Mouse (Mus musculus) megakaryocyte-erythroid progenitor cell, adult 5-6 weeks (primary cell): ENCODE data around the gene Atrnl1. TPM values are rescaled to one million over a fixed set of nuclear protein-coding genes. Genes with fewer than 3 reads are reported as not detected.

Experiments
- ATAC-seq: replicated peaks from 2 replicates; pipeline ENCODE4 v1.8.0; 2016; ENCODE audit warnings: mild to moderate bottlenecking, inconsistent platforms; ENCODE audit not compliant: severe bottlenecking, poor library complexity, low FRiP score, low TSS enrichment
- total RNA-seq, 2 experiments: library from RNA; stranded (forward) in 1 of 2; stranded (reverse) in 1 of 2; fragments of 200-1000, 215-1000 nt in 1 of 2; fragments of >200 nt in 1 of 2; fragmentation: Nextera tagmentation in 1 of 2; gene quantifications; 2 replicates each; pipeline ENCODE4 v1.2.3; 2014 to 2017

Gene Atrnl1
- total RNA-seq (2014; fragmentation: Nextera tagmentation): 1.7 and 3.5 TPM in 2 replicates
- 1.4 and 2.4 TPM in 2 replicates for total RNA-seq (2017)

- ATAC-seq: peak; percentile 85
Observed at GRCm38 (mm10) chr19:57610476-57611261, at the start of gene Atrnl1. Atrnl1 (plus strand) TSS chr19:57611034.

- no peak for ATAC-seq
Observed at GRCm38 (mm10) chr19:57561486-57561885, 49.3 kb upstream of the Atrnl1 start.

- no peak for ATAC-seq
Observed at GRCm38 (mm10) chr19:57569040-57569439, 41.8 kb upstream of the Atrnl1 start.

GRCm38 (mm10) chr19:57572360-57573237 lies 38.2 kb upstream of the Atrnl1 start:
- no peak for ATAC-seq

GRCm38 (mm10) chr19:57573470-57573869 lies 37.4 kb upstream of the Atrnl1 start:
- ATAC-seq: no peak

GRCm38 (mm10) chr19:57575027-57575426 lies 35.8 kb upstream of the Atrnl1 start:
- ATAC-seq: no peak

- no peak for ATAC-seq
Observed at GRCm38 (mm10) chr19:57576836-57577235, 34.0 kb upstream of the Atrnl1 start.

- no peak for ATAC-seq
Observed at GRCm38 (mm10) chr19:57577256-57577655, 33.6 kb upstream of the Atrnl1 start.

- ATAC-seq: no peak
Observed at GRCm38 (mm10) chr19:57580962-57581361, 29.9 kb upstream of the Atrnl1 start.

- peak; percentile 59; the same call in 1 of the 2 replicates for ATAC-seq
Observed at GRCm38 (mm10) chr19:57585231-57585792, 25.5 kb upstream of the Atrnl1 start.

- peak; percentile 58; the same call in 1 of the 2 replicates for ATAC-seq
Observed at GRCm38 (mm10) chr19:57586172-57586571, 24.7 kb upstream of the Atrnl1 start.

- no peak for ATAC-seq
Observed at GRCm38 (mm10) chr19:57589516-57589915, 21.3 kb upstream of the Atrnl1 start.

- no peak for ATAC-seq
Observed at GRCm38 (mm10) chr19:57590895-57591294, 19.9 kb upstream of the Atrnl1 start.

GRCm38 (mm10) chr19:57591631-57592030 lies 19.2 kb upstream of the Atrnl1 start:
- ATAC-seq: no peak

- no peak for ATAC-seq
Observed at GRCm38 (mm10) chr19:57592355-57592754, 18.5 kb upstream of the Atrnl1 start.

- no peak for ATAC-seq
Observed at GRCm38 (mm10) chr19:57599126-57599525, 11.7 kb upstream of the Atrnl1 start.

GRCm38 (mm10) chr19:57600233-57600929 lies 10.5 kb upstream of the Atrnl1 start:
- ATAC-seq: no peak

- ATAC-seq: no peak
Observed at GRCm38 (mm10) chr19:57600930-57601328, 9.9 kb upstream of the Atrnl1 start.

GRCm38 (mm10) chr19:57603593-57603992 lies 7.2 kb upstream of the Atrnl1 start:
- ATAC-seq: no peak
